Mouse (Mus musculus) granulocyte monocyte progenitor cell, adult 5-6 weeks (primary cell): Measurements from ENCODE around the gene Ugt1a1. TPM values are rescaled to one million over a fixed set of nuclear protein-coding genes. Genes with fewer than 3 reads are reported as not detected.

ENCODE experiments used
- ATAC-seq: replicated peaks from 2 replicates; pipeline ENCODE4 v1.8.0; 2016; ENCODE audit warnings: mild to moderate bottlenecking, moderate TSS enrichment, inconsistent platforms; ENCODE audit not compliant: poor library complexity, severe bottlenecking
- total RNA-seq, 2 experiments: library from RNA; stranded (forward) in 1 of 2; stranded (reverse) in 1 of 2; fragments of 200-712, 200-1000 nt in 1 of 2; fragments of >200 nt in 1 of 2; fragmentation: Nextera tagmentation in 1 of 2; gene quantifications; 2 replicates each; pipeline ENCODE4 v1.2.3; 2014 to 2017

The Ugt1a1 gene
- total RNA-seq, 2 experiments from 2014 or later: 0.72 to 1.2 TPM

- ATAC-seq: no peak
These were observed 21.1 kb downstream of the Ugt1a1 start for GRCm38 (mm10) chr1:88232664-88233380.

GRCm38 (mm10) chr1:88233421-88234247 lies 21.9 kb downstream of the Ugt1a1 start:
- ATAC-seq: no peak

- no peak for ATAC-seq
These were observed 22.5 kb downstream of the Ugt1a1 start for GRCm38 (mm10) chr1:88234248-88234610.

- no peak for ATAC-seq
These were observed 22.9 kb downstream of the Ugt1a1 start for GRCm38 (mm10) chr1:88234646-88235045.

- ATAC-seq: no peak
These were observed 23.5 kb downstream of the Ugt1a1 start for GRCm38 (mm10) chr1:88235046-88235893.

- no peak for ATAC-seq
These were observed 24.2 kb downstream of the Ugt1a1 start for GRCm38 (mm10) chr1:88235894-88236415.

- no peak for ATAC-seq
These were observed 25.6 kb downstream of the Ugt1a1 start for GRCm38 (mm10) chr1:88237311-88237710.

GRCm38 (mm10) chr1:88238771-88239170 lies 27.0 kb downstream of the Ugt1a1 start:
- no peak for ATAC-seq

GRCm38 (mm10) chr1:88240072-88240471 lies 28.3 kb downstream of the Ugt1a1 start:
- ATAC-seq: no peak

- no peak for ATAC-seq
These were observed 28.8 kb downstream of the Ugt1a1 start for GRCm38 (mm10) chr1:88240579-88240978.

GRCm38 (mm10) chr1:88243861-88244260 lies 32.1 kb downstream of the Ugt1a1 start:
- ATAC-seq: no peak

GRCm38 (mm10) chr1:88245881-88246280 lies 34.1 kb downstream of the Ugt1a1 start:
- ATAC-seq: no peak

GRCm38 (mm10) chr1:88246386-88246785 lies 34.6 kb downstream of the Ugt1a1 start:
- ATAC-seq: no peak

- ATAC-seq: no peak
These were observed 35.9 kb downstream of the Ugt1a1 start for GRCm38 (mm10) chr1:88247660-88248059.

- ATAC-seq: peak; percentile 21
These were observed 36.9 kb downstream of the Ugt1a1 start for GRCm38 (mm10) chr1:88248658-88249057.

GRCm38 (mm10) chr1:88249596-88249995 lies 37.8 kb downstream of the Ugt1a1 start:
- no peak for ATAC-seq

- ATAC-seq: no peak
These were observed 38.3 kb downstream of the Ugt1a1 start for GRCm38 (mm10) chr1:88250023-88250422.

- peak; percentile 11 for ATAC-seq
These were observed 41.3 kb downstream of the Ugt1a1 start for GRCm38 (mm10) chr1:88253106-88253505.

- no peak for ATAC-seq
These were observed 41.8 kb downstream of the Ugt1a1 start for GRCm38 (mm10) chr1:88253540-88253939.

GRCm38 (mm10) chr1:88254793-88255465 lies 43.2 kb downstream of the Ugt1a1 start:
- ATAC-seq: no peak
